Mouse (Mus musculus) gastrocnemius, postnatal 14 days (tissue): Measurements from ENCODE around the gene LTO1. TPM values are rescaled to one million over a fixed set of nuclear protein-coding genes. Genes with fewer than 3 reads are reported as not detected.

Experiments
- DNase-seq: peaks from one replicate; pipeline ENCODE4 v3.0.0; 2021; ENCODE audit warnings: mixed read lengths
- intact Hi-C: fragments of 180-260 bp; cut with DNase I; formaldehyde crosslinking; loops from one replicate; pipeline ENCODE4 v1.15.1; 2025; ENCODE audit warnings: low total_unique reads
- total RNA-seq, 2 experiments: library from RNA; stranded (reverse); gene quantifications; 2 replicates each; pipeline ENCODE4 v1.2.3; 2021

The LTO1 gene
- total RNA-seq, 2 experiments from 2014 or later, result 7.6 to 8.5 TPM

DNA sequence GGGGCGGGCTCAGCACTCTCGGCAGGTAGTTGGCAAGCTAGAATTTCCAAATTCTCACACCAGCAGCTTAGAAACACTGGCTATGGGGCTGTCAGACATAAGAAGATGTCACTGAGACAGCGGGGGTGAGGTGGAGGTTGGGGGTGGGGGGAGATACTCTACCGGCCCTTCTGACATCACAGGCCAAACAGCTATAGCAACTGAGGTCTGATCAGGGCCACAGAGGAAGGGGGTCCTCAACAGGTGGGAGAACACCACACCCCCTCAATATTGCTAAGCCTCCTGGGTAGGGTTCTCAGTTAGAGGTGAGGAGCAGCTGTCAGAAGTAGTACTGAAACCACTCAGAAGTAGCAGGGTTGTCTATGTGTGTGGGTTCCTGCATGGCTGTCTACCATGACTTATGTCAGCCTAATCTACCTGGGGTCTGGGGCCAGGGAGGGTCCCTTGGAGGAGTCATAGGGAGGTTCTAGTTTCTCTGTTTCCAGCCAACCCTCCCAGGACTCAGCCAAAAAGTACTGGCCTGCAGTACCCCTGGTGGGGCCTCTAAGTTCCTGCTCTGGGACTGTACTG lies 21.5 kb downstream of the LTO1 start:
- DNase-seq, result no peak
- intact Hi-C loops, result loop anchor here (2.0 to 5.0 kb wide), 2 partner anchors 181 to 306 kb away; no protein-coding TSS in a partner anchor

GRCm38 (mm10) chr7:144937490-144937889 lies 22.6 kb downstream of the LTO1 start:
- intact Hi-C loops, result loop anchor here (2.0 to 5.0 kb wide), 2 partner anchors 180 to 305 kb away; no protein-coding TSS in a partner anchor
- peak; percentile 88 for DNase-seq

- intact Hi-C loops, result loop anchor here (2.0 to 5.0 kb wide), 2 partner anchors 179 to 305 kb away; no protein-coding TSS in a partner anchor
- DNase-seq, result no peak
Measured at GRCm38 (mm10) chr7:144937899-144938517, 23.1 kb downstream of the LTO1 start.

DNA sequence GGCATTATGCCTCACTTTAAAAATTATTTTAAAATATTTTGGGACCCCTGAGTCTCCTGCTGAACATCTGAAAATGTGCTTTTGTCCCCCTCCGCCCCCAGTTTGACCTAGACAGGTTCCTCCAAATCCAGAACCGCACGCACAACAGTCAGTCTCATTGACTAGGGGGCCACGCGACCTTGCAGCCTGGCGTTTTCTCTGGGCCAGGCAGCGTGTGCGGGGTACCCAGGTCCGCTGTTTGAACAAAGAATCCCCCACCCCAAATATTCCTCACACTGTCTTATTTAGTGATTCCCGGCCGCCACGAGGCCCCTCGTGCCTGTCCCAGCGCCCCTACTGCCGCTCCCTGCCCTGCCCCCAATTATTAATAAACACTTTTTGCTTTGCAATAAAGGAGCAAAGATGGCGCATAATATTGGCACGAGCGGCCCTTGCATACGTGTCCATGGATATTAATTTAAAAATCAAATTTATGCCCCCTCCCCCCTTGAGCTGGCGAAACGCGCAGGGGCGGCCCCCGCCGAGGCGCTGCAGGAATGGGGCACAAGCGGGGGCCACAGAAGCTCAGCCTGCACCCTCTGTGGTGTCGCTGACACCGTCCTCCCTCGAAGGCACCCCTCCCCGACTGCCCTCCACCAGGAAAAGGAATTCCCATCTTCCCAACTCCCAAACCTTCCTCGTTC lies 23.9 kb downstream of the LTO1 start:
- no peak for DNase-seq
- intact Hi-C loops, result loop anchor here (5.0 kb wide), 1 partner anchor 178 kb away; no protein-coding TSS in a partner anchor

- intact Hi-C loops, result loop anchor here (5.0 kb wide), 1 partner anchor 178 kb away; no protein-coding TSS in a partner anchor
- peak; percentile 64 for DNase-seq
Measured at GRCm38 (mm10) chr7:144939344-144940002, 24.6 kb downstream of the LTO1 start, which contains the start of gene Ccnd1. Ccnd1 (minus strand) TSS chr7:144939925.

DNA sequence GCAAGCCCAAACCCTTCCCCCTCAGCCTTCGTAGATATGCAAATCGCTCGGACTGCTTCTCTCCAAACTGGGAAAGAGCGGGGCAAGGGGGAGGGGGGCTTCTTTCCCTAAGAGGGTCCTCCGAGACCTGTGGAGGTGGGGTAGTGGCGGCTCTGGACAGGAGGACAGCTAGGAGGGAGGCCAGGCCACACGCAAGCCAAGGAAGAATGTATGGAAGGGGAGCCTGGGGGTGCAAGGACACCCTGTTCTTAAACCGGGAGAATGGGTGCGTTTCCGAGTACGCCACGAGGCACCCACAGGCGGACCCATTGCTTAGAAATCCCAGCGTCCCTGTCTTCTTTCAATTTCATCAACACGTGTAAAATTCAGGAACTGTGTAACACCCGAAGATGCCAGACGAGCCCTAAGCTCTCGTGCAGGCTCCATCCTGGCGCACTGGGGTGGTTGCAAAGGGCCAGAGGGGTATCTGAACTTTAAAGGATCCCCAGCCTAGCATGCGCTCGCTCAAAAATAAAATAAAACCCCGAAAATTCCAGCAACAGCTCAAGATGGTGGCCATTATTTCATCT lies 25.2 kb downstream of the LTO1 start:
- DNase-seq, result no peak
- intact Hi-C loops, result no loop called here

DNA sequence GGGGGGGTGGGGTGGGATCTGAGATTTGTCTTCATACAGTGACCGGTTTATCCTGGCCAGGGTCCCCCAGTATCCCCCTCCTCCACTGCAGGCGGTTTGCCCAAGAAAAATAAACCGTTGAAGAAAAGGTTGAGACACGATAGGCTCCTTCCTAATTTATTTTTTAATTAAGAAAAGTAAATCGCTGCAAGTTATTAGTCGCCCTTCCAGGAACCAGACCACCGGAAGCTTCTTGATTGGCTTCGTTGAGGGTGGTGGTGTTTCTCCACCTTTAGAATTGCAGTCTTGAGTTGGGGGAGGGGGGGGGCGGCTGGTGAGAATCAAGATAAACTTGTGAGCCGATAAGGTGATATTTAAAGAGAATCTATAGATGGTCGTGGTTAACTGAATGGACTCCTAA lies 25.7 kb downstream of the LTO1 start:
- intact Hi-C loops, result no loop called here
- no peak for DNase-seq

DNA sequence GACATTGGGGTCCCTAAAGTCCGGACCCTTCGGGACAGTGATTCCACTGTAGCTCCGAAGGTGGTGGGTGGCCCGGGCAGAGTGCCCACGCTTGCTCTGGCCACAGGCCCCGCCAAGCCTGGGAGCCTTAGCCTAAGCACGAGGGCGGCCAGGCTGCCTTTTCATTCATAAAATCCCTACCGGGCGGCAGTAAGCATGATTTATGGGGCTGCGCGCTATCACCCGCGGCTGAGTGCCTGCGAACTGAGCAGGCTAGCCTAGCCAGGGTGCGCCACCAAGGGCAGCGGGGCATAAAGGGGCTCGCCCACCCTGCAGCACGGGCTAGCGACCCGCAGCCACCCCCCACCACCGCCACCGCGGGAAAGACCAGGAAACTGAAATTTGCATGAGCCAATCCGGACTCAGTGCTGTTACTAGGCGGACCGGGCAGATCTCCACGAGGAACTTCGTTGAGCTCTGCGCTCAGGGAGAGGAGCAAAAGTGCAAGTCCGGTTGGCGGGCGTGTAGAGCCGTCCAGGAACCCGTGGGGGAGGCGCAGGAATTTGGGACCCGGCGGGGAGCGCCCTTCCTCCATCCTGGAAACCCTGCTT lies 26.4 kb downstream of the LTO1 start:
- intact Hi-C loops, result no loop called here
- DNase-seq, result peak; percentile 90

GRCm38 (mm10) chr7:144942071-144942743 lies 27.3 kb downstream of the LTO1 start:
- DNase-seq, result no peak
- intact Hi-C loops, result no loop called here

- DNase-seq, result no peak
- intact Hi-C loops, result no loop called here
Measured at GRCm38 (mm10) chr7:144942744-144943135, 27.8 kb downstream of the LTO1 start.

- peak; percentile 76 for DNase-seq
- intact Hi-C loops, result no loop called here
Measured at GRCm38 (mm10) chr7:144943254-144943653, 28.4 kb downstream of the LTO1 start.

DNA sequence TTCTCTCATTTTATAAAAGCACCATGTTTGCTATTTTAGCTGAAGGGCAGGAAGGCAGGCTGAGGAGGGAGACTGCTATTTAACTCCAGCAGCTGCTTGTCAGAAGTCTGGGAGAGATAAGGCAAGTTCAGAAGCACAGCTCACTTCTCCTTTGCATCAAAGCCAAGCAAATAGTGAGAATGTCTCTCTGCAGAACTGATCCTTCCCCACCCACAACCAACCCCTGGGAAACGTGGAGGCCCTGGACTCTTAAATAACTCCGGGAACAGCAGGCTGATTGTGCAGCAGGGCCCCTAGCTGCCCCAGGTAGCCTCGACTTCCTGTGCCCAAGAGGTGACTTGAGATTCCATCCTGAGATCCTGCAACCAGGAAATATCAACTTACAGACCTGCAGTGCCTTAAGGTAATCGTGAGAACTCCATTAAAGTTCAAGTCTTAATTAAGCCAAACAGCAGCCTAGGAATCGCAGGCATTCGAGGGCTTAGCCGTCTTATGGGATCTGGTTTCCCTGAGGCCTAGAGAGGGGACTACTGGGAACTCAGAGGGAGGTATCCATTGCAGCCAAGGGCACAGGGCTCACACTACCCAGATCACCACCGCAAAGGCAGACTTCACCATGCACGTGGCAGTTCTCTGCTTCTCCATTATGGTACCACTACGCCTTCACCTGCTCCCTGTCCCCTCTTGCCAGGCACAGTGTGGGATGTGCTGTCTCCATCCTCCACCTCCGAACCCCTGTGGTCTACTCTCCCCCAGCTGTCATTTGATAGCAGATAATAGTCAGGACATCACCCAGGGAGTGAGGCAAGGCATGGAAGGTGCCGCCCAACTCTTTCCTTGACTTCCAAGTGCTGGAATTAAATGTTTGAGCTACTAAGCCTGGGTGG lies 43.9 kb downstream of the LTO1 start:
- intact Hi-C loops, result no loop called here
- DNase-seq, result no peak

GRCm38 (mm10) chr7:144963911-144964310 lies 49.0 kb downstream of the LTO1 start:
- no peak for DNase-seq
- intact Hi-C loops, result no loop called here

DNA sequence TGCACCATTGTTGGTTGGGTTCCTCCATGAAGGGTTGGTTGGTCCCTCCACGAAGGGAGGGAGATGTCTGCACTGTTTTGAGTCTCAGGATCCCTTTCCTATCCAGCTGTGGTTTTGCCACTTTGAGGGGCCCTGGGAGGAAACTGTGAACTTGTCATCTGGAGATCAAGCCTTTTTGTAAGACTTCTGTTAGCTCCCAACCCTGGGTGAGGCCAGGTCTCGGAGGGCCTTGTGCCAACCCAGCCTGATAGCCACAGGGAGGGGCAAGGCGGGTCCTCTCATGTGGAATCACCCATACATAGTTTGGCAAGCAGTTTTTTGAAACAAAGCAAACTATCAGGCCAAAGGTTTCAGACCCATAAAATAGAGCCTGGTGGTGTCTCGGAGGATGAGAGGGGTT lies 49.4 kb downstream of the LTO1 start:
- no peak for DNase-seq
- intact Hi-C loops, result no loop called here

- intact Hi-C loops, result no loop called here
- no peak for DNase-seq
Measured at GRCm38 (mm10) chr7:144965893-144966292, 51.0 kb downstream of the LTO1 start.

GRCm38 (mm10) chr7:144970997-144971768 lies 56.3 kb downstream of the LTO1 start:
- intact Hi-C loops, result no loop called here
- no peak for DNase-seq

DNA sequence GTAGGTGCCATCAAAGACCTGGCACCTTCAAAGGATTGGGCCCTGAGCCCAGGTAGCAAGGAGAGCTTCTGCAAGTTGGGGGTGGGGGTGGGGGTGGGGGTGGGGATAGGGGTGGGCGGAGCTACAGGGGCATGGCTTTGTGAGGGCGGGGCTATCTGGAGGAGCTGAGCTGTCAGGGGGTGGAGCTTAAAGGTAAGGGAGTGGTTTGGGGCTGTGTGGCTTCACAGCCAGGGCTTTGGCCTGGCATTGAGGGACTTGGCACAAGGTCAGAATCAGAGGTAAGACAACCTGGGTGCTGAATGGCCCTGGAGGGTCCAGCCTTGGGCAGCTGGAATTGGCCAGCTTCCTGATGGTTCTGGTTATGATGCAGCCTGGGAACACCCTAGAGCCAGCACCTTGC lies 56.9 kb downstream of the LTO1 start:
- intact Hi-C loops, result no loop called here
- no peak for DNase-seq
